In the genomic region with DNA sequence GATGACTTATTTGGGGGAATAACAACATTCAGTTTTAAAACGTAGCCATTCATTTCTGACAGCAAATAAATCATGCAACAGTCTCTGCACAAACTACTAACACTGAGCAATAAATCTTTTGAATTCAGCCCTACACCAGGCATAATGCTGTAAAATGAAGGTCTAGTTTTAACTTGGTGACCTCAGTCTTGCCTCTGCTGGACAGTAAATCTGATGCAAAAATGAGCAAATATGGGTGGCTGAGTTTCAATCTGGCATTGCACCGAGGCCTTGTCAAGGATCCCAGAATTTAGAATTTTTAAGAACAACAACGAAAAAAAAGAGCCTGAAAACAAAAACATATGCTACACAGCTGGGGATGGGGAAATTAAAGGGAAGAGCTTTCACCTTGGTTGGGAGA, we compare ENCODE assay signal across 16 mouse cellular contexts.
A peak's percentile ranks its signal among the peaks of the same experiment; 100 is the strongest.
DNase-seq lines count a peak whose midpoint lies in the region; ATAC-seq and TF ChIP-seq lines count a peak whose summit lies in the region.
"Had no signal": no experiment of that assay in that cellular context is flagged by ENCODE, and none has a peak within 500 bp of the region (broad histone marks: within the 10 kb centered on the region; RNA-seq: fewer than 3 reads in every experiment).

No protein-coding gene starts in this region.

- intact Hi-C loops in heart, postnatal 14 days (cut with DNase I), result no loop called here
- intact Hi-C loops in left cerebral cortex, adult 2 months (cut with DNase I), result no loop called here

- no peaks in the 10 kb centered on the region for H3K9me3 ChIP-seq in embryonic facial prominence, embryonic 15.5 days (replicated peaks)
- no peaks in the 10 kb centered on the region for H3K9me3 ChIP-seq in embryonic facial prominence, embryonic 10.5 days
- no peaks in the 10 kb centered on the region for H3K9me3 ChIP-seq in kidney, embryonic 14.5 days (ENCODE audit: control insufficient read depth, low read length)
- no peaks in the 10 kb centered on the region for H3K9me3 ChIP-seq in kidney, embryonic 16.5 days (ENCODE audit: low read length)
- H3K9me3 ChIP-seq: forebrain, embryonic 10.5 days; hindbrain, embryonic 10.5 days; neural tube, embryonic 13.5 days had no signal

- no peak overlapping the region for H3K9ac ChIP-seq in embryonic facial prominence, embryonic 15.5 days
- no peak overlapping the region for H3K9ac ChIP-seq in kidney, embryonic 14.5 days (ENCODE audit: low read depth, low read length)
- H3K9ac ChIP-seq in kidney, embryonic 16.5 days (replicated peaks; ENCODE audit: low read length), result no peak overlapping the region
- H3K9ac ChIP-seq: liver, postnatal 0 days; neural tube, embryonic 13.5 days had no signal

- no peaks in the 10 kb centered on the region for H3K27me3 ChIP-seq in embryonic facial prominence, embryonic 15.5 days
- no peaks in the 10 kb centered on the region for H3K27me3 ChIP-seq in embryonic facial prominence, embryonic 10.5 days (replicated peaks; ENCODE audit: low read depth, poor library complexity, severe bottlenecking)
- no peaks in the 10 kb centered on the region for H3K27me3 ChIP-seq in kidney, embryonic 14.5 days (ENCODE audit: control insufficient read depth, insufficient read depth, low read length)
- H3K27me3 ChIP-seq in kidney, embryonic 16.5 days (ENCODE audit: insufficient read depth, low read length), result no peaks in the 10 kb centered on the region
- H3K27me3 ChIP-seq: neural tube, embryonic 13.5 days had no signal

- ATAC-seq in embryonic facial prominence, embryonic 15.5 days (ENCODE audit: insufficient number of reproducible peaks, low FRiP score, low TSS enrichment, low read depth), result no peak
- peak; percentile 81; the same call in 1 of the 2 replicates for ATAC-seq in kidney, embryonic 14.5 days (ENCODE audit: low FRiP score, low TSS enrichment)
- no peak; the same call in 1 of the 2 replicates for ATAC-seq in kidney, embryonic 16.5 days (ENCODE audit: low FRiP score, low TSS enrichment)
- ATAC-seq: inflammation-experienced regulatory T-cells, adult 6 months; liver, postnatal 0 days had no signal

- no peak overlapping the region for H3K4me3 ChIP-seq in embryonic facial prominence, embryonic 15.5 days (replicated peaks)
- no peak overlapping the region for H3K4me3 ChIP-seq in embryonic facial prominence, embryonic 10.5 days
- H3K4me3 ChIP-seq in kidney, embryonic 14.5 days (ENCODE audit: low read length), result no peak overlapping the region
- H3K4me3 ChIP-seq in kidney, embryonic 16.5 days (ENCODE audit: low read length), result no peak overlapping the region
- H3K4me3 ChIP-seq in left cerebral cortex, adult 2 months, result no peak overlapping the region
- H3K4me3 ChIP-seq: forebrain, embryonic 10.5 days; hindbrain, embryonic 10.5 days; neural tube, embryonic 13.5 days had no signal

- H3K4me1 ChIP-seq in embryonic facial prominence, embryonic 15.5 days, result peaks cover 7% of the 10 kb centered on the region; the same call in 1 of the 2 replicates
- H3K4me1 ChIP-seq in embryonic facial prominence, embryonic 10.5 days, result no peaks in the 10 kb centered on the region
- 0 out of 2 replicates have a peak, but pooled peaks cover 2% of the 10 kb centered on the region for H3K4me1 ChIP-seq in kidney, embryonic 14.5 days (ENCODE audit: control insufficient read depth, insufficient read depth, low read length)
- no peaks in the 10 kb centered on the region for H3K4me1 ChIP-seq in kidney, embryonic 16.5 days (ENCODE audit: insufficient read depth, low read length)
- H3K4me1 ChIP-seq: forebrain, embryonic 10.5 days; hindbrain, embryonic 10.5 days; neural tube, embryonic 13.5 days had no signal

- DNase-seq in embryonic facial prominence, embryonic 10.5 days (ENCODE audit: low spot score), result no peak
- DNase-seq in heart, postnatal 14 days, result peak; percentile 31 to 34
- peak; percentile 42 for DNase-seq in skeletal muscle tissue, adult 2 months (ENCODE audit: low read depth, low spot score)
- DNase-seq in left cerebral cortex, adult 2 months (ENCODE audit: extremely low spot score in 1 of 2, low spot score in 2 of 2), result no peak
- DNase-seq: cerebellum, adult 9-11 months; liver; liver, postnatal 0 days; right cerebral cortex, postnatal 25 days; thymus, postnatal 36 days had no signal

- no peak overlapping the region for H3K4me2 ChIP-seq in embryonic facial prominence, embryonic 15.5 days (replicated peaks)
- no peak overlapping the region for H3K4me2 ChIP-seq in kidney, embryonic 14.5 days (replicated peaks; ENCODE audit: low read depth, low read length)
- no peak overlapping the region for H3K4me2 ChIP-seq in kidney, embryonic 16.5 days (replicated peaks; ENCODE audit: low read depth, low read length)
- H3K4me2 ChIP-seq: neural tube, embryonic 13.5 days had no signal

- H3K36me3 ChIP-seq in embryonic facial prominence, embryonic 15.5 days, result no peaks in the 10 kb centered on the region
- no peaks in the 10 kb centered on the region for H3K36me3 ChIP-seq in embryonic facial prominence, embryonic 10.5 days (replicated peaks)
- H3K36me3 ChIP-seq in kidney, embryonic 14.5 days (ENCODE audit: control insufficient read depth, insufficient read depth, low read length), result no peaks in the 10 kb centered on the region
- H3K36me3 ChIP-seq in kidney, embryonic 16.5 days (ENCODE audit: insufficient read depth, low read length), result no peaks in the 10 kb centered on the region
- H3K36me3 ChIP-seq: forebrain, embryonic 10.5 days; hindbrain, embryonic 10.5 days; neural tube, embryonic 13.5 days had no signal

- 0 out of 2 replicates have a peak overlapping the region, but pooled peaks have one; percentile 34 for H3K27ac ChIP-seq in embryonic facial prominence, embryonic 15.5 days (replicated peaks)
- no peak overlapping the region for H3K27ac ChIP-seq in embryonic facial prominence, embryonic 10.5 days (replicated peaks)
- no peak overlapping the region for H3K27ac ChIP-seq in kidney, embryonic 14.5 days (ENCODE audit: low read depth, low read length)
- no peak overlapping the region for H3K27ac ChIP-seq in kidney, embryonic 16.5 days (ENCODE audit: low read length)
- H3K27ac ChIP-seq in left cerebral cortex, adult 2 months, result no peak overlapping the region
- H3K27ac ChIP-seq: forebrain, embryonic 10.5 days; hindbrain, embryonic 10.5 days; neural tube, embryonic 13.5 days had no signal

- 59% methylated on average over 3 of the region's 3 CpGs for WGBS in embryonic facial prominence, embryonic 15.5 days
- WGBS in embryonic facial prominence, embryonic 10.5 days, result 87% methylated on average over 3 of the region's 3 CpGs
- 51% methylated on average over 3 of the region's 3 CpGs for WGBS in kidney, embryonic 14.5 days
- WGBS in kidney, embryonic 16.5 days, result 49% methylated on average over 3 of the region's 3 CpGs

- TF ChIP-seq CTCF in left cerebral cortex, adult 2 months (IDR thresholded peaks at IDR 0.05), result no peak

Comparison
In these comparisons a context has a peak if more than half of its experiments do, and no peak if none do; other contexts are left out.
1. DNase-seq: peak in heart, postnatal 14 days (2 of 2) and skeletal muscle tissue, adult 2 months (single experiment); none in embryonic facial prominence, embryonic 10.5 days (single experiment) and left cerebral cortex, adult 2 months (0 of 2).